Mouse (Mus musculus) mouse embryonic stem cell (cell line): Measurements from ENCODE around the gene Pank2.
"Not testable (repeated sequence)": the region's sequence is repeated elsewhere in the genome, so short reads cannot be mapped to it uniquely, and the experiment has no call there.

ENCODE experiments used
- in situ Hi-C, 2 experiments: fragments of 300-500 bp; cut with MboI; formaldehyde crosslinking; loops; 1 replicate in 1 of 2; 3 replicates in 1 of 2; pipeline ENCODE4 v1.14.3; 2019 to 2020; ENCODE audit warnings: low sequenced_read_pairs in 2 of 2, low pct_unique_long_range_greater_than_20kb in 1 of 2, mixed read lengths in 1 of 2; ENCODE audit not compliant: unreplicated experiment in 1 of 2

Gene Pank2

GRCm38 (mm10) chr2:131305226-131305625 is 42.9 kb downstream of the Pank2 start:
- in situ Hi-C loops = not testable (repeated sequence)

GRCm38 (mm10) chr2:131307391-131307790 is 45.1 kb downstream of the Pank2 start:
- in situ Hi-C loops = no loop called here

GRCm38 (mm10) chr2:131307822-131308221 is 45.5 kb downstream of the Pank2 start:
- in situ Hi-C loops = no loop called here

- in situ Hi-C loops = no loop called here
Measured at GRCm38 (mm10) chr2:131309296-131309695, 47.0 kb downstream of the Pank2 start.

GRCm38 (mm10) chr2:131316167-131316566 is 53.9 kb downstream of the Pank2 start:
- in situ Hi-C loops = no loop called here

GRCm38 (mm10) chr2:131319401-131319800 is 57.1 kb downstream of the Pank2 start:
- in situ Hi-C loops = no loop called here

GRCm38 (mm10) chr2:131321192-131321591 is 58.9 kb downstream of the Pank2 start:
- in situ Hi-C loops = not testable (repeated sequence)

GRCm38 (mm10) chr2:131323675-131324074 is 61.4 kb downstream of the Pank2 start:
- in situ Hi-C loops = no loop called here

GRCm38 (mm10) chr2:131326044-131326443 is 63.7 kb downstream of the Pank2 start:
- in situ Hi-C loops = no loop called here

- in situ Hi-C loops = no loop called here
Measured at GRCm38 (mm10) chr2:131328981-131329380, 66.7 kb downstream of the Pank2 start.

GRCm38 (mm10) chr2:131330548-131330947 is 68.3 kb downstream of the Pank2 start:
- in situ Hi-C loops = no loop called here

GRCm38 (mm10) chr2:131337602-131338001 is 75.3 kb downstream of the Pank2 start:
- in situ Hi-C loops = no loop called here

- in situ Hi-C loops = no loop called here
Measured at GRCm38 (mm10) chr2:131344449-131344848, 82.2 kb downstream of the Pank2 start.

- in situ Hi-C loops = no loop called here
Measured at GRCm38 (mm10) chr2:131345556-131345955, 83.3 kb downstream of the Pank2 start.
